Mouse (Mus musculus) c-Kit-positive CD71-negative TER-119-negative erythroid progenitor cells, embryonic 14.5 days (primary cell): ENCODE results near the gene Opcml.

Source experiments
- DNase-seq: peaks from one replicate; pipeline ENCODE4 v3.0.0-alpha.2; 2013; ENCODE audit warnings: low read depth

Gene Opcml

DNA sequence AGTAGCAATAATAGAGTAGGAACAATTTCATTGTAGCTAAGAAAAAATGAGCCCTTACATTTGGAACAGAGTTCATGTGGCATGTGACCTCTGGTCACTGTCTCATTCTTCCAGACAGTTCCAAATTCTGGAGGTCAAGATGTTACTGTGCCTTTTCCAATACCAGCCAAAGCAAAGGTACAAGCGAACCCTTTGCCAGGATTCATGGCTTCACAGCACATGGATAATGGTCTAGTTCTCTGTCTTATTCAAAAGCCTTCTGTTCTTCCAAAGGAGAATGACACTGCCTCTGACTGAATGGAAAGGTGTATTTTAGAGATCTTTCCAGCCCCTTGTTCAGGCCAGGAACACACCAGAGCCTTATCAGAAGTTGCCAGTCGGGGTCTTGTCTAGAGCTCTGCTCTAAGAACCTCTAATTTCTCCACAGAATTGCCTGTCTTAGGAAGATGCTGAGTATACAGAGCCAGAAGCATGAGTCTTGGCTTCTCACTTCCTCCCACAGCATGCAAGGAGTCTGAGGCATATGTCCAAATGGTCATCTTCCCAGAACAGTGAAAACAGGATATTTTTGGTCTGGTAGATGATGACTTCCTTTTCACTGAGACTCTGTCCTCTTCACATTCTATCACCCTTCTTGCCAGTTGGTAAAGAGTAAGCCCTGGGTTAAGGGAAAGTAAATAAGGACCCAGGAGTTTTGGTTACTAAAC is 827.8 kb downstream of the Opcml start:
- DNase-seq, result no peak

DNA sequence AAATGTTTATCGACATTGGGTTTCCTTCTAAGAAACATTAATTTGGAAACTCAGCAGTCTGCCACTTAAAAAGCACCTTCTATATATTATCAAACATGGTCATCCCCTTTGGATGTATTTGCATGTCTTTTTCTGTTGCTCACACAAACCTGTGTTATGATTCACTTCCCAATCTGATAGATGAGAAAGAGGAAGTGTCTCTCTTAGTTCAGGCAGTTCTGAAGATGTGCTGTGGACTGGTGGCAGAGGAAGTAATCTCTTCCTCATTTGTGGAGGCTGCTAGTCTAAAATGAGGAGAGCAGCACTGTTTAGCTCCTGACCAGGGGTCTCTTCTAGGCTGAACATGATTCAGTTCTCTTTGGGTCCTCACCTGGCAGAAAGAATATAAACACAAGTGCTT is 831.4 kb downstream of the Opcml start:
- DNase-seq, result no peak

DNA sequence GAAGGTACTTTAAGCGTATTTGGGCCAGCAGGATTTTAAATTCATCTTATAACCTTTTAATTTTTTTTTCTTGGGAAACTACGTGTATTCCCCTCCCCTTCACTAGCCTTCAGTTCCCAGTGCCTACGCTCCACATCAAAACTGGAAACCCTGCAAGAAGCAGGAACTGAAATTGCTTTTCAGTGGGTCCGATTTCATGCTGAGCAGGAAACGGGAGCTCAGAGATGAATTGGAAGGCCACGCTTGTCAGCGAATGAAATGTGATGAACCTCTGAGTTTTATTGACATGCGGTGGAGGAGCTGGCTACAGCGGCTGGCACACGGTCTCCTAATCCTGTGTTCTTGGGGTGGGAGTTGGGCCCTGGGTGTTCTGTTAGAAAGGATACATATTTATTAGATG is 834.3 kb downstream of the Opcml start:
- no peak for DNase-seq

DNA sequence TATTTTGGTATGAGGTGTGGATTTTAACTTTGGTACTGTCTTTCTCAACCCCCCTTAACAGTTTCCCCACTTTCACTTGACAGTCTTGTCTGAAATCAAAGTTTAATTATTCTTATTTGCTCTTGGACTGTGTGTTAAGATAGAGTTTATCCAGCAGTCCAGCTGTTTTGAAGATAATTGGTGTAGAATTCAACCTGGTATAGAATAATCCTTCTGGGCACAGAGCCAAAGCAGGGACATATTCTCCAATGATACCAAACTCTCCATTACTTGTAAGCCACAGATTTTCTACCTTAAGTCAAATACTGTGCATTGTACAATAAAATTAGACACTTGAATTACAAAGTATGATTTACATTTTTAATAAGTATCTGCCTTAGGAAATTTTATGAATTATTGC is 852.2 kb downstream of the Opcml start:
- DNase-seq, result no peak

DNA sequence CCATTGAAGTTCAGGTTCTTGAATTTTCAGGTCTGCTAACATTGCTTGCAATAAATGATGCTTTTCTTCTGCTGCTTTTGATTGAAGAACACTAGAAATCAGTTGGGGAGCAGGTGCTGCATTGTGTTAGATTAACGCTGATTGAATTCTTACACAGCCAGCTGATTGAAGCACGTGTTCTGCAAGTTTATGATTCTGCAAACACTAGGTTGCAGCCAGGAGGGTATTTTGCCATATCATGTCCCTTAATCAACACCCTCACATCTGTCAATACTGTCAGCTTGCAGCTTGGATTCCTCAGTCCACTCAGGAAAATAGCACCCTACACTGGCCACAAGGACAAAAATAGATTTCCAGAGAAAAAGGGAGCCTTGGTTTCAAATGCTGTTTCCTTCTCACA is 853.5 kb downstream of the Opcml start:
- DNase-seq, result no peak

DNA sequence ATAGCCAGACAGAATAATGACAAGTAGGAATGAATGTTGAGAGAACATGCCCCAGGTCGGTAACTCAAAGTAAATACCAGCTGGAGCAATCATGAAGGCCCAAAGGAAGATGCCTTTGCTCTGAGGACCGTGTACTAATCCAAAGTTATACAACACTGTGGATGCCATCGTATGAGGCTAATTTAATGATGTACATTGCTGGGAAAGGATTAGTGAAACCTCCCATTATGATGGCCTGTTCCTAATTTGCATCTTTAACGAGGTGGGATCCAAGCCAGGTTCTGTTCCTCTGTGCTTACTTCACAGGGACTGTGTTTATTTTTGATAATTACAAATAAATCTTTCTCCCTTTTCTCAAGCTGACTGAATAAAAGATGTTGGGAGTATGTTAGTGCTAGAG is 859.5 kb downstream of the Opcml start:
- no peak for DNase-seq

DNA sequence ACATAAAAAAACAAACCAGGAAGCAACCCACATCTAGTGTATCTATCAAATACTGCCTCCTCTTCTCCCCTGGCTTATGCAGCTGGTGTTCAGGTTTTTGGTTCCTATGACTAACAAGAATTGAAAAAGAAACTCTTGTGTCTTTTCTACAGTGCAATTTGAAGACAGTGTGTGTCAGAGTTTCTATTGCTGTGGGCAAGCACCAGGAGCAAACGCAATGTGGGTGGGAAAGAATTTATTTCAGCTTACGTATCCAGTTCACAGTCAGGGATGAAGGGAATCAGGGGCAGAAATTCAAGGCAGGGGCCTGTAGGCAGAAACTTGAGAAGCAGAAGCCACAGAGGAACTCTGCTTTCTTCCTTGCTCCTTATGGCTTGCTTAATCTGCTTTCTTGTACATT is 869.4 kb downstream of the Opcml start:
- no peak for DNase-seq

DNA sequence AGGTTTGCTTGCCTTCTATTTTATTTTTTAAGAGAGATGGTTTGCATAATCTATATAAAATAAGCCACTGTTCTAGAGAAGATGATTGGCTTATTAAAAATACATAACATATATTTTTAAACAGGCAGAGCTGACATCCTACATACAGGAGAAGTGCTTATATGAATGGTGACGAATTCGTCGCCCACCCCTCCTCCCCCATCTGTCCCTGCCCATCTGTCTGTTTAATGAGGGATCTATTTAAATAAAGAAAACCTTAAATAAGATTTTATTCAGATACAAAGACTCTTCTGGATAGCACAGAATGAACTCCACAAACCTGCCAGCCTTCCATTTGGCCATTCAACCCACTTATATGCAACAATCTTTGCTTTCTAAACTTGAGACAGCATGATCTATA is 872.3 kb downstream of the Opcml start:
- DNase-seq, result no peak

DNA sequence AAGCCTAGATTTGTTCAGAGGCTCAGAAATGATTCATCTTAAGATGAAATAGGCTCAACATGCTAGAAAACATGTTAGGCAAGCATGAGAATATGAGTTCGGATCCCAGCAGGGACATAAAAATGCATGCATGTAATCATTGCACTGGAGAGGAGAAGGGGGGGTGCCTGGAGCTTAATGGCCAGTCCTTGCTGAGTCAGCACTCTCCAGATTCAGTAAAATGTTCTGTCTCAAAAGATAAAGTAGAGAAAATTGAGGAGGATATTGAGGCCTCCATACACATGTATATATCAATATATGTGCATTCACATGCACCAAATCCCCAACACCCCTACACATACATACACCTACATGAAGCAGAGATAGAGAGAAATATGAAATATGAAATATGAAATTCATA is 889.7 kb downstream of the Opcml start:
- no peak for DNase-seq

DNA sequence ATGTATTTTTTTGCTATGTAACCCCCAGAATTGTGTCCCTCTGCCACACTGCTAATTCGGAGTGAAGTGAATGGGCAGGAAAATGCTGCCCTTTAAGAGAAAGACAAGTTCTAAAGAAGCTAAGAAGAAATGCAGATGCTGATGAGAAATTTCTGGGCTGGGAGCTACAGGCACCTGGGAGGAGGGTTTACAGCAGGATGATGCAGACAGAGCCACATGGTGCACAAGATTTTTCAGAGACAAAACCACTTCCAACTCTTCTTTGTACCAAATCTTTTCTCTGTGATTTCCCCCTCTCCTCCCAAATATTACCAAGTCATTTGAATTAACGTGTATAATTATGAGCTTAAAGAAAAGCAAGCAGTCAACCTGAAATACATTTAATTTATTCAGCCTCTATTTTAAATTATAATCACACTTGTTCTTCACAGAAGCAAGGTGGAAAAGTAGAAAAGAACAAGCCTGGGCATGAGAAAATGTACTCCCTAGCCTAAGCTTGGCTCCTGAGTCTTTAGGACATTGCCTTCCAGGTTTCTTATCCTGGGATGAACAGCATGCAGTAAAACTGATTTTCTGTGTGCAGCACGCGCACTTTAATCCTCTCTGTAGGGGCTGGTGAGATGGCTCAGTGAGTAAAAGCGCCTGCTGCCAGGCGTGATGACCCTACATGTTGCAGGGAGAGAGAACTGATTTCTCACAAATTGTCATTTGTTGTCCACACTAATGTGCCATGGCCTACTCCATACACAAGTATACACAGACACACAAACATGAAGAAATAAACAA is 890.9 kb downstream of the Opcml start:
- DNase-seq, result no peak

DNA sequence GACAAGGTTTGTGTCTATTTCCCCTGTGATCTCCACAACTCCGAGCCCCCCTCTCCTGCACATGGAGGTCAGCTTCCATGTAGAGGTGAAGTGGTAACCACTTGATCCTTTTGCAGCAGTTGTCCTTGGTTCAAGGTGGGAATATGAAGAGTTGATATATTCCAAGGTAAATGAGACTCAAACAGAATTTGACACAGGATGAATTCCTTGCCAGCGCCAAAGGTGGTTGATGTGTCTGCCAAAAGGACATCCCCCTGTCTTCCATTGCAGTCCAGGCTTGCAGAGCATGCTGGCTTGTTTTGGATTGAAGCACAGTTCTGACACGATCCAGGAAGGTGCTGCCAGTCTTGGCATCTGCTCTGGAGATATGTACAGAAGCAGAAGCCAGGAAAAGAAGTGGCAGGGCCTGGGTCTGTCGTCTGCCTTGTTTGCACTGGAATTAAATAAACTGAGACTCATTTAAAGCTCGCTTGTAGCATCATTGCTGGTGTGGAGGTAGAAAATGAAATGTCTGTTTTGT is 893.4 kb downstream of the Opcml start:
- no peak for DNase-seq

DNA sequence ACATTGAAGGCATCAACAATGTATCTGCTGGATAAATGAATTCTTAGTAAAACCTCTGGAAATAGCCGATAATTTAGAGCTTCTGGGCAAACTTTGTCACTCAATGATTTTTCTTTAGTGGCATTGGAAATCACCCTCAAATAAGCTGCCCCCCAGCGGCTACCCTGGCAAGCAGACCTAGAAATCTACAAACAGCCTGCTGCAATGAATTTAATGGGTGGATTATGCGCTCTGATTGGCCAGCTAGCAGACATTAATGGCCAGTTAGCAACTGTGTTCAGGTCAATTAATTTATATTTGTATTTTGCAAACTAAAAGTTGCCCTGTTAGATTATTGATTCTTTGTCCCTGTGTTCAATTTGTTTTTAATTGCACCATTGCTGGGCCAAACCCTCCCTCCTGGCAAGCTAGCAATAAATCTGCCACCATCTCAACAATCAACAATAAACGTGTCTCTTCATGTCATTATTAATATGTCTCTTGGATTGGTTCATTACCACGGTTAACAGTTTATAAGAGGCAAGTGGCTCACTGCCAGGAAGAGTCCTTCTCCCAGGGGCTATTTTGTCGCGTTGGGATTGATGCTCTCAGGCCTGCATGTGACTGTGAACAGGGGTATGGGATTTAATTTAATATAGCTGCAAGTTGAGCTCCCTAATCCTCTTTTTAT is 896.5 kb downstream of the Opcml start:
- no peak for DNase-seq

DNA sequence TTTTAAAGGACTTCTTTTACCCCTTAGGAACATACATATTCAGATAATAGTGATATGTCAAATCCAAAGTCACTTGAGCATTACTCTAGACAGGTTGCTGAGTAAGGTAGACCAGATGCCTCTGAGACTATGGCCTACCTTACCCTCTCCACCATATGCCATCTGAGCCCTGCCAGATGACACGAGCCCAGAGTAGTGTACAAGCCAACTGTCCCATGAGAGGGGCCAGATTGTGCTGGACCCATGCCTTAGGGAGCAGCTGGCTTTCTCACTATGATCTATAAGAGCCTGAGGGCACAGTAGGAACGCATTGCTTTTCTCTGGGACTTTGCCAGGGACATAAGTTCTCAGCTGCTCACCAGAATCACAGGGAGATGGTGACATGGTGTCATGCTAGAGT is 899.6 kb downstream of the Opcml start:
- no peak for DNase-seq

DNA sequence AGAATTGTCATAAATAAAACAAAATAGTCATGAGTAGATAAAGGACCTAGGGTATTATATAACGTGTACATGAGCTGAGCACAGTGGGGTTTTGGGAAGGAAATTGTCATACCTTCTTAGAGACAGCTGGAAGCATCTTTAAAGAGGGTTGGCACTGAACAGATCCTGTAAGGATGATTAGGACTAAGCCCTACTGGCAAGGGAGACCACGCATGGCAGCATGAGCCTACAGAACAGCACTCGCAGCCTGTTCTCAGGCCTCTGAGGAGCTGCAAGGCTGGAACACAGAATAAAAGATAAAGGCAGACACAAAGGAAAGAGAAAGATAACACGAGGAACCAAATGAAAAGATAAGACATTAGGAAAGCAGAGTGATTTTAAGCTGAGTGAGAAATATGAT is 915.2 kb downstream of the Opcml start:
- DNase-seq, result no peak

DNA sequence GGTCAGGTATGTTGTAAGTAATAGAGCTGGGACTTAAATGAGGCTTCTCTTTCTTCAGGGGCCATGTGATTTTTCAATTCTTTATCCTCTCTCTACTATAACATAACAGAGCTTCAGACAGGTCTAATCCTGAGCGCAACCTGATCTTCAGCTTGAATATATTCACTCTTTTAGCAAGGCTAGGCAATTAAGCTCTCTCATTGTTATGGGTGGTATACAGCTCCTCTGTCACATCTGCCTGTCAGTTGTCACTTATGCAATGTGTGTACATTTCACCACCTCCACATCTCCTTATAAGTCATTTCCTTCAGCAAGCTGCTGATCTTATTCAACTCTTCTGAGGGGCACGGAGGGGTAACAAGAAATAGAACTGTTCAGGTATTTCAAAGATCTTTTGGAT is 924.0 kb downstream of the Opcml start:
- DNase-seq, result no peak

DNA sequence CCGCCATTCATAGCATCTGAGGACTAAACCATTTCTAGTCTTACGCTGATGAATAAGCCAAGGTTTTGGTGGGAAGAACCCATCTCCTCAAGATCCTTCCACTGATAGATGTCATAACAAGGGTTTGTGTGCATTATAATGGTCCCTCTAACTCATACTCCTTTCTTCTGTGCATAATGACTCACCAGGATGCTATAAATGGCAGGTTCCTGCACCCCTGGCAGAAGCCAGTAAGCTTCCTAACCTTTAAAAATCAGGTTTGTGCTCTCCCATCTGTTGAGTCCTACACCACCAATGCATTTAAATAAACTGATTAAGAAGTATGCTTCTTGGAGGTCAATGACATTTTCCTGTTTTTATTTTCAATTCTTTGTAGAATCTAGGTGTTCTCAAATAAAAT is 929.6 kb downstream of the Opcml start:
- no peak for DNase-seq

DNA sequence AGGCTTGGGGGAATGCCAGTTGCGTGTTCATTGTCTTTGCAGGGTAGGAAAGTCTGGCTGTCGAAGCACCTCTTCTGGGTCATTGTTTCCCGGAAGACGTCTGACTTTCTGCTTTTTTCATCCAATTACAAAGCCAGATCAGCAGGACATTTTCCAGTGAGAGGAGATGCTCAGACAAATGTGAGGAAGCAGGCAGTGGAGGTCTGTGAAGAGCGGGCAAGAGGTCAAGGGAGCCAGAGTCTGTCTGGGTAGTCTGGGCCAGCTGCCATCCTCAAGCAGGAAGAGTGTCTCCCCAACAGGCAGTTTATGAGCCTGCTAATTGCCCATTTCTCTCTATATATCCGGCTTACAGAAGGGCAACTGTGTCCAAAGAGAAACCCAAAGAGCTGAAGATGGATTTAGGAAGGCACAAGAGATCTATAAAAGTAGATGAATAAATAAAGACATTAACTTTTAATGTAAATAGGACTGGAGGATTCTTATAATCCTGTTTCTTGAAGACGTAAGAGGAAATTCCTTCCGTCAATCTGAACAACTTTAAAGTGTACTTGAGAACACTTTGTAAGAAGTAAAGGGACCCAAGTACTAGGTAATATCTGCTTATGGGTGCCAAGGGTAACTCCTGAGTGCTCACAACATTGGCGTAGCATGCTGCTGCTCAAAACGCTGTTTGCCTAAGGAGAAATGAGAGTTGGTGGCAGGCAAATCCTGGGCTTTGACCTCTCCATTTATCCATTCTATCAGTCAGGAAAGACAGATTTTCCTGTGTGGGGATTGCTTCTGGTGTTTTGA is 941.4 kb downstream of the Opcml start:
- DNase-seq, result no peak

DNA sequence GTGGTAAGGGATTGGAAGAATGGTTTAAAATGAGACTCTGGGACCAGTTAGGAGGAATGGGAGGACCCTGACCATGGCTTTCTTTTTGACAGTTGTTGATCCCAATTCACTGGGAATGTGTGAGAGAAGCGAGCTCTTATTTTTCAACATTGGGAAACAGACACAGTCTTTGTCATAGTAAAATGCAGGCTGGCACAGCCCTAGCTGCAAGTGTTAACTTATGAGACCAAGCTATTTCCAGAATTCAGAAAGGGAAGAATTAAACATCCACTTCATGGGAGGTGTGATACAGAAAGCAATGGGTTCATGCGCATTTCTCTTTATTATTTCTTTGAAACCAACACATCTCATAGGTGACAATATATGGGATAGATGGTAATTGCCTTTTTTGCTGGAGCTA is 947.4 kb downstream of the Opcml start:
- no peak for DNase-seq

DNA sequence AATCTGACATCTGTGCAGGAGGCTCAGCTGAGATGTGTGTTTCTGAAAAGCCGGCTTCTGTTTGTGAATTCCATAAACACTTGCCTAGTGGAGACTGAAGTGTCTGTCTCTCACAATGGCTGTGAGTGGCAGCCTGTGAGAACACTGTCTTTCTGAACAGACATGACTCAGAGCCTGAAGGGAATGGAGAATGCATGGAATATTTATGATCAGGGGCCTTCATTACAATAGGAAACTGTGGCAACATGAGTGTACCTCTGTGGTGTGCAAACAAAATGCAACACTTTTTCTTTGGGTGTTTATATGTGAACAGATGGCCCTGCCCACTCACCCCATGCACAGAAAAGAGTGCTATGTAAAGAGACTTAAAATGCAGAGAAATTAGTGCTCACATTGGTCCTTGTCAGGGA is 947.9 kb downstream of the Opcml start:
- no peak for DNase-seq

DNA sequence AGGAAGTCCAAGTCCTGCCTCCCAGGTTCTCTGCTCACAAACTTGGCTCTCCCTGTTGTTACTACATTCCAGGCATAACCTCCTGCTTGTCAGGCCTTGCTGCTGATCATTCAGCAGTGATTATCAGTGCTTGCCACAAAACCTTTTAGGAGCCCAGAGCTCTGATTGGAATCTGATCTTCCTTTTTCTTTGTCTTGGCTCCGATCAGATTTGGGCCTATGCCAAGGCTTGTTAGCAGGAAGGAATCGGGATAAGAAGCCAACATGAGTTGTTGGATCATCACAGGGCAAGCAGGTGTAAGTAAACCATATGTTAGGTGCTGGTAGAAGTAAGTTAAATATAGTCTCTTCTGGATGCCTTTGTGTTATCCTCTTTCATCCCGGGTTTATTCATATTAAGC is 954.2 kb downstream of the Opcml start:
- DNase-seq, result no peak

DNA sequence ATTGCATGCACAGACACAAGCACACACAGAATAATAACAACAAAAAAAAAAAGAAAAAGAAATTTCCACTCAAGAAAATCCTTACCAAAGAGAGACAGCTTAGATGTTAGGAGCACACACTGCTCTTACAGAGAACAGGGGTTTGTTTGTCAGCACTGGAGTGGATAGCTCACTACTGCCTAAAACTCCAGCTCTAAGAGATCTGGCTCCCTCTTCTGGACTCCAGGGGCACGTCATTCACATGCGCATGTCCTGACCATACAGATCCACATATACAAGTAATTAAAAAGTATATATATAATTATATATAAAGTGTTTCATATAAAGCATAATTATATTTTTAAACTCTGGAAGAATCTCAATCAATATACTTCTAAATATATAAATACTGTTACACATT is 958.3 kb downstream of the Opcml start:
- DNase-seq, result no peak

DNA sequence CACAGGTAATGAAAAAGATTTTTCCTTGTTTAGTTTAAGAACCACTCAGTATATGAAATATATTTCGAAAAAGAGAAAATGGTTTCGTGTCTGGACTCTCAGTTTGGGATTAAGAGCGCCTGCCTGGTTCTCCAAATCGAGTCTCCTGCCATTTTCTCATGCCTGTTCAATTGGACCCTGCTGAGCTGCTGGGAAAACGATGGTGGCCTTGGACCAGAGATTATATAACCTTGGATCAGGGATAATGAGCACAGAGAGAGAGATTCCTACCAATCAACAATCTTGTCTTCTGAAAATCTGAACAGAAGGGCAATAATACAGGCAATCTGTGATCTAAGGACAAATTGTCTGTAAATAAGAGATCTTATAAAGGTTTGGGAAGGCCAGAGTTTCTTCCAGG is 962.3 kb downstream of the Opcml start:
- DNase-seq, result no peak
